Mouse (Mus musculus) splenic B cell, adult 2 months (primary cell): ENCODE data around the gene Pet100.

Source experiments
- DNase-seq: peaks from one replicate; pipeline ENCODE4 v3.0.0-alpha.2; 2011; ENCODE audit warnings: low read depth, low spot score
- H3K27me3 ChIP-seq: 2 replicates; pipeline ENCODE4 v1.6.1; 2012; ENCODE audit warnings: mild to moderate bottlenecking, low read length, moderate library complexity, mixed read lengths; ENCODE audit not compliant: control insufficient read depth, poor library complexity, insufficient read depth, severe bottlenecking
- H3K36me3 ChIP-seq: 2 replicates; pipeline ENCODE4 v1.6.1; 2012; ENCODE audit warnings: mild to moderate bottlenecking, low read length, moderate library complexity, mixed read lengths; ENCODE audit not compliant: control insufficient read depth, poor library complexity, insufficient read depth, severe bottlenecking

The Pet100 gene

GRCm38 (mm10) chr8:3603439-3603838 lies 17.9 kb upstream of the Pet100 start:
- Histone ChIP-seq H3K36me3 (no peaks in the 10 kb centered on the region), H3K27me3 (no peaks in the 10 kb centered on the region)
- no peak for DNase-seq

- Histone ChIP-seq H3K36me3 (peaks cover 3% of the 10 kb centered on the region; the same call in 1 of the 2 replicates), H3K27me3 (no peaks in the 10 kb centered on the region)
- DNase-seq, result no peak
Observed at GRCm38 (mm10) chr8:3606593-3606992, 14.8 kb upstream of the Pet100 start.

- DNase-seq, result no peak
- Histone ChIP-seq H3K27me3 (no peaks in the 10 kb centered on the region), H3K36me3 (peaks cover 3% of the 10 kb centered on the region; the same call in 1 of the 2 replicates)
Observed at GRCm38 (mm10) chr8:3607822-3608221, 13.5 kb upstream of the Pet100 start.

GRCm38 (mm10) chr8:3609046-3609815 lies 12.1 kb upstream of the Pet100 start:
- DNase-seq, result no peak
- no peaks in the 10 kb centered on the region for H3K27me3 ChIP-seq
- H3K36me3 ChIP-seq, result peaks cover 6% of the 10 kb centered on the region

GRCm38 (mm10) chr8:3609816-3610150 lies 11.6 kb upstream of the Pet100 start:
- peaks cover 9% of the 10 kb centered on the region for H3K36me3 ChIP-seq
- H3K27me3 ChIP-seq, result no peaks in the 10 kb centered on the region
- no peak for DNase-seq

GRCm38 (mm10) chr8:3622119-3622518 lies 771 bp downstream of the Pet100 start:
- no peaks in the 10 kb centered on the region for H3K27me3 ChIP-seq
- peaks cover 1% of the 10 kb centered on the region; the same call in 1 of the 2 replicates for H3K36me3 ChIP-seq
- DNase-seq, result no peak

GRCm38 (mm10) chr8:3625445-3625844 lies 4.1 kb downstream of the Pet100 start, which contains the start of gene Pcp2:
Gene Pcp2 (minus strand): TSS chr8:3625545.
- no peaks in the 10 kb centered on the region for H3K36me3 ChIP-seq
- H3K27me3 ChIP-seq, result no peaks in the 10 kb centered on the region
- DNase-seq, result no peak

GRCm38 (mm10) chr8:3626971-3627370 lies 5.6 kb downstream of the Pet100 start:
- H3K36me3 ChIP-seq, result no peaks in the 10 kb centered on the region
- DNase-seq, result no peak
- H3K27me3 ChIP-seq, result no peaks in the 10 kb centered on the region

- DNase-seq, result peak; percentile 81
- H3K27me3 ChIP-seq, result no peaks in the 10 kb centered on the region
- H3K36me3 ChIP-seq, result no peaks in the 10 kb centered on the region
Observed at GRCm38 (mm10) chr8:3628014-3628413, 6.7 kb downstream of the Pet100 start.

GRCm38 (mm10) chr8:3630647-3631477 lies 9.5 kb downstream of the Pet100 start, which contains the start of gene Stxbp2:
Gene Stxbp2 (plus strand): TSS chr8:3630955.
- peak; percentile 92 for DNase-seq
- no peaks in the 10 kb centered on the region for H3K27me3 ChIP-seq
- no peaks in the 10 kb centered on the region; the same call in 1 of the 2 replicates for H3K36me3 ChIP-seq

GRCm38 (mm10) chr8:3631478-3631875 lies 10.1 kb downstream of the Pet100 start:
- no peaks in the 10 kb centered on the region; the same call in 1 of the 2 replicates for H3K36me3 ChIP-seq
- DNase-seq, result peak; percentile 33
- H3K27me3 ChIP-seq, result no peaks in the 10 kb centered on the region

- peak; percentile 82 for DNase-seq
- no peaks in the 10 kb centered on the region for H3K27me3 ChIP-seq
Observed at GRCm38 (mm10) chr8:3645804-3646203, 24.5 kb downstream of the Pet100 start.

GRCm38 (mm10) chr8:3646824-3647531 lies 25.6 kb downstream of the Pet100 start:
- Histone ChIP-seq H3K27me3 (no peaks in the 10 kb centered on the region), H3K36me3 (no peaks in the 10 kb centered on the region)
- no peak for DNase-seq

More at GRCm38 (mm10) chr8:3645804-3646203, 24.5 kb downstream of the Pet100 start:
- peaks cover 7% of the 10 kb centered on the region for H3K36me3 ChIP-seq

GRCm38 (mm10) chr8:3647561-3647960 lies 26.2 kb downstream of the Pet100 start:
- DNase-seq, result no peak
- no peaks in the 10 kb centered on the region for H3K27me3 ChIP-seq
- no peaks in the 10 kb centered on the region for H3K36me3 ChIP-seq
